Mouse (Mus musculus): ENCODE measurements around the gene Pip5k1b. TPM values are rescaled to one million over a fixed set of nuclear protein-coding genes. Genes with fewer than 3 reads are reported as not detected.

Gene Pip5k1b
- polyA plus RNA-seq, 1 experiment from 2014 or later: 1.8 TPM

GRCm38 (mm10) chr19:24471538-24471937 lies 84.1 kb downstream of the Pip5k1b start:
- H3K36me3 ChIP-seq (ENCODE audit: control insufficient read depth, insufficient read depth): no peaks in the 10 kb centered on the region
- H3K4me1 ChIP-seq (replicated peaks; ENCODE audit: control insufficient read depth, insufficient read depth, low read length): peaks cover 14% of the 10 kb centered on the region
- no peak for ATAC-seq
- no peaks in the 10 kb centered on the region for H3K9me3 ChIP-seq (ENCODE audit: control insufficient read depth, low read length)
- H3K4me2 ChIP-seq (ENCODE audit: low read length): no peak overlapping the region
- H3K27ac ChIP-seq (ENCODE audit: low read length): no peak overlapping the region
- no peak overlapping the region for H3K4me3 ChIP-seq (replicated peaks; ENCODE audit: low read length)
- no peak overlapping the region for H3K9ac ChIP-seq (replicated peaks; ENCODE audit: low read depth, low read length)
- 91% methylated on average over 6 of the region's 6 CpGs for WGBS
- no peaks in the 10 kb centered on the region for H3K27me3 ChIP-seq (replicated peaks; ENCODE audit: control insufficient read depth, insufficient read depth, low read length)

- Histone ChIP-seq H3K36me3 (ENCODE audit: control insufficient read depth, insufficient read depth) (no peaks in the 10 kb centered on the region), H3K4me3 (replicated peaks; ENCODE audit: low read length) (no peak overlapping the region), H3K9ac (replicated peaks; ENCODE audit: low read depth, low read length) (no peak overlapping the region), H3K4me1 (replicated peaks; ENCODE audit: control insufficient read depth, insufficient read depth, low read length) (no peaks in the 10 kb centered on the region), H3K9me3 (ENCODE audit: control insufficient read depth, low read length) (no peaks in the 10 kb centered on the region), H3K27me3 (replicated peaks; ENCODE audit: control insufficient read depth, insufficient read depth, low read length) (no peaks in the 10 kb centered on the region), H3K4me2 (ENCODE audit: low read length) (no peak overlapping the region), H3K27ac (ENCODE audit: low read length) (no peak overlapping the region)
- no peak for ATAC-seq
- WGBS: 72% methylated on average over 4 of the region's 4 CpGs
Observed at GRCm38 (mm10) chr19:24469216-24469615, 86.5 kb downstream of the Pip5k1b start.

GRCm38 (mm10) chr19:24468616-24469015 lies 87.1 kb downstream of the Pip5k1b start:
- H3K4me2 ChIP-seq (ENCODE audit: low read length): no peak overlapping the region
- no peaks in the 10 kb centered on the region for H3K36me3 ChIP-seq (ENCODE audit: control insufficient read depth, insufficient read depth)
- no peaks in the 10 kb centered on the region for H3K4me1 ChIP-seq (replicated peaks; ENCODE audit: control insufficient read depth, insufficient read depth, low read length)
- H3K27ac ChIP-seq (ENCODE audit: low read length): no peak overlapping the region
- H3K9ac ChIP-seq (replicated peaks; ENCODE audit: low read depth, low read length): no peak overlapping the region
- WGBS: 59% methylated on average over 3 of the region's 3 CpGs
- no peak for ATAC-seq
- no peak overlapping the region for H3K4me3 ChIP-seq (replicated peaks; ENCODE audit: low read length)
- 0 out of 2 replicates have a peak, but pooled peaks cover 2% of the 10 kb centered on the region for H3K9me3 ChIP-seq (ENCODE audit: control insufficient read depth, low read length)
- H3K27me3 ChIP-seq (replicated peaks; ENCODE audit: control insufficient read depth, insufficient read depth, low read length): no peaks in the 10 kb centered on the region

GRCm38 (mm10) chr19:24463011-24463410 lies 92.7 kb downstream of the Pip5k1b start:
- 87% methylated on average over 3 of the region's 3 CpGs for WGBS
- Histone ChIP-seq H3K27ac (ENCODE audit: low read length) (no peak overlapping the region), H3K9me3 (ENCODE audit: control insufficient read depth, low read length) (0 out of 2 replicates have a peak, but pooled peaks cover 2% of the 10 kb centered on the region), H3K4me3 (replicated peaks; ENCODE audit: low read length) (no peak overlapping the region), H3K4me2 (ENCODE audit: low read length) (no peak overlapping the region), H3K4me1 (replicated peaks; ENCODE audit: control insufficient read depth, insufficient read depth, low read length) (0 out of 2 replicates have a peak, but pooled peaks cover 2% of the 10 kb centered on the region), H3K27me3 (replicated peaks; ENCODE audit: control insufficient read depth, insufficient read depth, low read length) (no peaks in the 10 kb centered on the region), H3K36me3 (ENCODE audit: control insufficient read depth, insufficient read depth) (no peaks in the 10 kb centered on the region), H3K9ac (replicated peaks; ENCODE audit: low read depth, low read length) (no peak overlapping the region)
- ATAC-seq: no peak

- Histone ChIP-seq H3K27me3 (replicated peaks; ENCODE audit: control insufficient read depth, insufficient read depth, low read length) (no peaks in the 10 kb centered on the region), H3K4me2 (ENCODE audit: low read length) (no peak overlapping the region), H3K4me1 (replicated peaks; ENCODE audit: control insufficient read depth, insufficient read depth, low read length) (peaks cover 11% of the 10 kb centered on the region), H3K36me3 (ENCODE audit: control insufficient read depth, insufficient read depth) (no peaks in the 10 kb centered on the region), H3K27ac (ENCODE audit: low read length) (no peak overlapping the region), H3K4me3 (replicated peaks; ENCODE audit: low read length) (no peak overlapping the region), H3K9me3 (ENCODE audit: control insufficient read depth, low read length) (no peaks in the 10 kb centered on the region), H3K9ac (replicated peaks; ENCODE audit: low read depth, low read length) (no peak overlapping the region)
- peak; percentile 27; the same call in 1 of the 2 replicates for ATAC-seq
- 62% methylated on average over 6 of the region's 6 CpGs for WGBS
Observed at GRCm38 (mm10) chr19:24456591-24457231, 99.0 kb downstream of the Pip5k1b start.

GRCm38 (mm10) chr19:24455249-24455960 lies 100.3 kb downstream of the Pip5k1b start:
- Histone ChIP-seq H3K9ac (replicated peaks; ENCODE audit: low read depth, low read length) (no peak overlapping the region), H3K27me3 (replicated peaks; ENCODE audit: control insufficient read depth, insufficient read depth, low read length) (no peaks in the 10 kb centered on the region), H3K27ac (ENCODE audit: low read length) (no peak overlapping the region), H3K4me2 (ENCODE audit: low read length) (no peak overlapping the region), H3K36me3 (ENCODE audit: control insufficient read depth, insufficient read depth) (no peaks in the 10 kb centered on the region), H3K9me3 (ENCODE audit: control insufficient read depth, low read length) (no peaks in the 10 kb centered on the region), H3K4me3 (replicated peaks; ENCODE audit: low read length) (no peak overlapping the region), H3K4me1 (replicated peaks; ENCODE audit: control insufficient read depth, insufficient read depth, low read length) (peaks cover 9% of the 10 kb centered on the region)
- WGBS: 71% methylated on average over 6 of the region's 6 CpGs
- ATAC-seq: no peak

GRCm38 (mm10) chr19:24454451-24454850 lies 101.2 kb downstream of the Pip5k1b start:
- no peaks in the 10 kb centered on the region for H3K36me3 ChIP-seq (ENCODE audit: control insufficient read depth, insufficient read depth)
- no peak overlapping the region for H3K9ac ChIP-seq (replicated peaks; ENCODE audit: low read depth, low read length)
- H3K9me3 ChIP-seq (ENCODE audit: control insufficient read depth, low read length): no peaks in the 10 kb centered on the region
- 90% methylated on average over 2 of the region's 2 CpGs for WGBS
- no peaks in the 10 kb centered on the region for H3K27me3 ChIP-seq (replicated peaks; ENCODE audit: control insufficient read depth, insufficient read depth, low read length)
- no peak overlapping the region for H3K4me3 ChIP-seq (replicated peaks; ENCODE audit: low read length)
- no peak overlapping the region for H3K4me2 ChIP-seq (ENCODE audit: low read length)
- peaks cover 9% of the 10 kb centered on the region for H3K4me1 ChIP-seq (replicated peaks; ENCODE audit: control insufficient read depth, insufficient read depth, low read length)
- H3K27ac ChIP-seq (ENCODE audit: low read length): no peak overlapping the region; the same call in 1 of the 2 replicates
- ATAC-seq: no peak

- Histone ChIP-seq H3K4me1 (replicated peaks; ENCODE audit: control insufficient read depth, insufficient read depth, low read length) (peaks cover 9% of the 10 kb centered on the region), H3K36me3 (ENCODE audit: control insufficient read depth, insufficient read depth) (no peaks in the 10 kb centered on the region), H3K27ac (ENCODE audit: low read length) (peak overlapping the region; percentile 46), H3K9me3 (ENCODE audit: control insufficient read depth, low read length) (no peaks in the 10 kb centered on the region), H3K4me3 (replicated peaks; ENCODE audit: low read length) (peak overlapping the region; percentile 16), H3K4me2 (ENCODE audit: low read length) (peak overlapping the region; percentile 35), H3K9ac (replicated peaks; ENCODE audit: low read depth, low read length) (peak overlapping the region; percentile 14), H3K27me3 (replicated peaks; ENCODE audit: control insufficient read depth, insufficient read depth, low read length) (no peaks in the 10 kb centered on the region)
- 7% methylated on average over 13 of the region's 13 CpGs for WGBS
- peak; percentile 69 for ATAC-seq
Observed at GRCm38 (mm10) chr19:24453379-24453778, 102.3 kb downstream of the Pip5k1b start.

GRCm38 (mm10) chr19:24452441-24452898 lies 103.2 kb downstream of the Pip5k1b start:
- no peak overlapping the region for H3K4me2 ChIP-seq (ENCODE audit: low read length)
- no peak overlapping the region for H3K4me3 ChIP-seq (replicated peaks; ENCODE audit: low read length)
- WGBS: 8% methylated on average over 3 of the region's 3 CpGs
- H3K4me1 ChIP-seq (replicated peaks; ENCODE audit: control insufficient read depth, insufficient read depth, low read length): peaks cover 9% of the 10 kb centered on the region
- no peaks in the 10 kb centered on the region for H3K9me3 ChIP-seq (ENCODE audit: control insufficient read depth, low read length)
- no peak overlapping the region for H3K9ac ChIP-seq (replicated peaks; ENCODE audit: low read depth, low read length)
- H3K36me3 ChIP-seq (ENCODE audit: control insufficient read depth, insufficient read depth): no peaks in the 10 kb centered on the region
- H3K27me3 ChIP-seq (replicated peaks; ENCODE audit: control insufficient read depth, insufficient read depth, low read length): no peaks in the 10 kb centered on the region
- peak; percentile 56 for ATAC-seq
- H3K27ac ChIP-seq (ENCODE audit: low read length): peak overlapping the region; percentile 56

Measured in forebrain, embryonic 16.5 days (tissue).